Mouse (Mus musculus) heart, adult 2 months (tissue): ENCODE data around the gene Cdc26.

Experiments used
- CTCF ChIP-seq: fragments of 200-600 bp; IDR thresholded peaks from 2 replicates; pipeline ENCODE4 v1.8.1; 2022; ENCODE audit warnings: antibody characterized with exemption, mild to moderate bottlenecking, moderate library complexity
- POLR2A ChIP-seq: fragments of 200-500 bp; IDR thresholded peaks from 2 replicates; pipeline ENCODE4 v1.6.1; 2011; ENCODE audit warnings: mild to moderate bottlenecking, low read depth, low read length, control low read depth; ENCODE audit not compliant: insufficient read depth

DNA sequence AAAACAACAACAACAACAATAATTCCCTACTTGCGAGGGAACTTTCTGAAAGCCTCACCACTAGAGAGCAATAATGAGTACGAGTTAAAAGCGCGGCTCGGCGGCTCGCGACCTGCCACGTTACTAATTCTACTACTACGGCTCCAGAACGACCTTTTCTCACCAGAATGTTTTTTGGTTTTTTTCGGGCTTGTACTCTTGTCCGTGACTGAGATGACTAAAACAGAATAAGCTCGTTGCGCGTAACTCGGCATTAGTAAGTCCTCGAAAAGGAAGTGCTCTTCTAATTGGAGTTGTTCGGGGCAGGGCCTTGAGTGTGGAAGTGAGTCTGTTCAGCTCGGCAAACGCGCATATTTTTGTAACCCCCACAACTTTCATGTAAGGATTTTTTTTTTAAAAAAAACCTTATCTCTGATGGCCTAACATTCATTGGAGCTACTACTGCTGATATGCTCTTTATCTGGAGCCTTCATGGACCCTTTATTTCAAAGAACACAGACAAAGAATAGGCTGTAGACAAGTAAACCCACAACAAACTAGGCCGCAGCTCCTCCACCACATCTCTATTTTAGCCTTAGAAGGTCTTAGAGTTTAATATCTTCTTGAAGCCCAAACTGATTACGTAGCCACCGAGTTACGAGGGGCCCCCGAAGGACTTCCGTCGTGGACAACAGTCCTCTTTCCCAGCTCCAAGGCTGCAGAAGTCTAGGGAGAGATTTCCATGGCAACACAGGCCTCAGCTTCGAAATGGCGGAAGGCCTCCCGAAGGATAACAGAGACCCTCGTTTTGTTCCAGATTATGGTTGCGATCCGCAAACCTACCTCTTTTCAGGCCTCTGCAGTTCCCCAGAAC is 486 bp downstream of the Cdc26 start:
- TF ChIP-seq CTCF (peak; percentile 73), POLR2A (peak; percentile 56)
